Mouse (Mus musculus): ENCODE results near the gene Hsph1. TPM values are rescaled to one million over a fixed set of nuclear protein-coding genes. Genes with fewer than 3 reads are reported as not detected.

Gene Hsph1
- polyA plus RNA-seq, 1 experiment from 2014 or later = 57.4 TPM

GRCm38 (mm10) chr5:149622644-149623043, 13.5 kb downstream of the Hsph1 start:
- 37% methylated on average over 6 of the region's 6 CpGs for WGBS
- H3K4me2 ChIP-seq = no peak overlapping the region
- no peak for TF ChIP-seq CTCF (IDR thresholded peaks at IDR 0.05; ENCODE audit: low read depth)
- no peak overlapping the region; the same call in 1 of the 2 replicates for H3K27ac ChIP-seq (ENCODE audit: low read depth)
- no peak overlapping the region for H3K9ac ChIP-seq
- no peaks in the 10 kb centered on the region for H3K4me1 ChIP-seq (ENCODE audit: insufficient read depth)
- peak; percentile 30 for DNase-seq
- no peaks in the 10 kb centered on the region for H3K27me3 ChIP-seq (ENCODE audit: insufficient read depth, low read length)
- H3K36me3 ChIP-seq (ENCODE audit: insufficient read depth) = peaks cover 98% of the 10 kb centered on the region
- no peaks in the 10 kb centered on the region for H3K9me3 ChIP-seq (ENCODE audit: low read depth, low read length)
- ATAC-seq (ENCODE audit: insufficient read depth) = no peak
- no peak overlapping the region for H3K4me3 ChIP-seq (ENCODE audit: low read depth, low read length)

GRCm38 (mm10) chr5:149622152-149622551, 14.0 kb downstream of the Hsph1 start:
- no peak overlapping the region for H3K27ac ChIP-seq (ENCODE audit: low read depth)
- WGBS = 54% methylated on average over 7 of the region's 7 CpGs

GRCm38 (mm10) chr5:149617776-149618425, 18.3 kb downstream of the Hsph1 start:
- 90% methylated on average over 6 of the region's 6 CpGs for WGBS
- no peaks in the 10 kb centered on the region for H3K27me3 ChIP-seq (ENCODE audit: insufficient read depth, low read length)
- TF ChIP-seq CTCF (IDR thresholded peaks at IDR 0.05; ENCODE audit: low read depth) = no peak
- peaks cover 80% of the 10 kb centered on the region for H3K36me3 ChIP-seq (ENCODE audit: insufficient read depth)
- DNase-seq (no peak), ATAC-seq (ENCODE audit: insufficient read depth) (no peak)
- H3K4me2 ChIP-seq = no peak overlapping the region
- no peak overlapping the region for H3K4me3 ChIP-seq (ENCODE audit: low read depth, low read length)
- H3K27ac ChIP-seq (ENCODE audit: low read depth) = no peak overlapping the region
- H3K9ac ChIP-seq = no peak overlapping the region
- no peaks in the 10 kb centered on the region for H3K9me3 ChIP-seq (ENCODE audit: low read depth, low read length)
- H3K4me1 ChIP-seq (ENCODE audit: insufficient read depth) = no peaks in the 10 kb centered on the region

More at GRCm38 (mm10) chr5:149622152-149622551, 14.0 kb downstream of the Hsph1 start:
- TF ChIP-seq CTCF (IDR thresholded peaks at IDR 0.05; ENCODE audit: low read depth) = no peak
- Histone ChIP-seq H3K4me3 (ENCODE audit: low read depth, low read length) (no peak overlapping the region), H3K4me1 (ENCODE audit: insufficient read depth) (no peaks in the 10 kb centered on the region), H3K36me3 (ENCODE audit: insufficient read depth) (peaks cover 98% of the 10 kb centered on the region), H3K9ac (no peak overlapping the region), H3K27me3 (ENCODE audit: insufficient read depth, low read length) (no peaks in the 10 kb centered on the region), H3K9me3 (ENCODE audit: low read depth, low read length) (no peaks in the 10 kb centered on the region), H3K4me2 (no peak overlapping the region)
- DNase-seq = no peak
- ATAC-seq (ENCODE audit: insufficient read depth) = no peak

- DNase-seq (no peak), ATAC-seq (ENCODE audit: insufficient read depth) (no peak)
- Histone ChIP-seq H3K27ac (ENCODE audit: low read depth) (no peak overlapping the region), H3K36me3 (ENCODE audit: insufficient read depth) (peaks cover 70% of the 10 kb centered on the region), H3K4me1 (ENCODE audit: insufficient read depth) (no peaks in the 10 kb centered on the region), H3K27me3 (ENCODE audit: insufficient read depth, low read length) (no peaks in the 10 kb centered on the region), H3K9ac (no peak overlapping the region), H3K4me2 (no peak overlapping the region), H3K4me3 (ENCODE audit: low read depth, low read length) (no peak overlapping the region), H3K9me3 (ENCODE audit: low read depth, low read length) (no peaks in the 10 kb centered on the region)
- WGBS = 87% methylated on average over 10 of the region's 10 CpGs
- TF ChIP-seq CTCF (IDR thresholded peaks at IDR 0.05; ENCODE audit: low read depth) = no peak
Measured at GRCm38 (mm10) chr5:149616817-149617216, 19.4 kb downstream of the Hsph1 start.

GRCm38 (mm10) chr5:149616138-149616537, 20.0 kb downstream of the Hsph1 start:
- Histone ChIP-seq H3K4me1 (ENCODE audit: insufficient read depth) (no peaks in the 10 kb centered on the region), H3K36me3 (ENCODE audit: insufficient read depth) (peaks cover 64% of the 10 kb centered on the region), H3K4me3 (ENCODE audit: low read depth, low read length) (no peak overlapping the region), H3K27ac (ENCODE audit: low read depth) (no peak overlapping the region), H3K27me3 (ENCODE audit: insufficient read depth, low read length) (no peaks in the 10 kb centered on the region), H3K9ac (no peak overlapping the region), H3K4me2 (no peak overlapping the region), H3K9me3 (ENCODE audit: low read depth, low read length) (no peaks in the 10 kb centered on the region)
- DNase-seq = no peak
- TF ChIP-seq CTCF (IDR thresholded peaks at IDR 0.05; ENCODE audit: low read depth) = no peak
- no peak for ATAC-seq (ENCODE audit: insufficient read depth)
- WGBS = 48% methylated on average over 1 of the region's 1 CpGs

GRCm38 (mm10) chr5:149612740-149613139, 23.4 kb downstream of the Hsph1 start:
- Histone ChIP-seq H3K27me3 (ENCODE audit: insufficient read depth, low read length) (no peaks in the 10 kb centered on the region), H3K36me3 (ENCODE audit: insufficient read depth) (peaks cover 30% of the 10 kb centered on the region), H3K4me1 (ENCODE audit: insufficient read depth) (no peaks in the 10 kb centered on the region), H3K4me3 (ENCODE audit: low read depth, low read length) (no peak overlapping the region), H3K9me3 (ENCODE audit: low read depth, low read length) (no peaks in the 10 kb centered on the region), H3K9ac (no peak overlapping the region), H3K27ac (ENCODE audit: low read depth) (no peak overlapping the region), H3K4me2 (no peak overlapping the region)
- 60% methylated on average over 10 of the region's 10 CpGs for WGBS
- DNase-seq (no peak), ATAC-seq (ENCODE audit: insufficient read depth) (no peak)
- no peak for TF ChIP-seq CTCF (IDR thresholded peaks at IDR 0.05; ENCODE audit: low read depth)

GRCm38 (mm10) chr5:149612165-149612518, 24.0 kb downstream of the Hsph1 start:
- no peak overlapping the region for H3K27ac ChIP-seq (ENCODE audit: low read depth)
- no peak overlapping the region for H3K9ac ChIP-seq
- H3K9me3 ChIP-seq (ENCODE audit: low read depth, low read length) = no peaks in the 10 kb centered on the region
- DNase-seq = no peak
- H3K27me3 ChIP-seq (ENCODE audit: insufficient read depth, low read length) = no peaks in the 10 kb centered on the region
- no peak for ATAC-seq (ENCODE audit: insufficient read depth)
- no peak overlapping the region for H3K4me2 ChIP-seq
- no peaks in the 10 kb centered on the region for H3K4me1 ChIP-seq (ENCODE audit: insufficient read depth)
- no peak overlapping the region for H3K4me3 ChIP-seq (ENCODE audit: low read depth, low read length)
- WGBS = 80% methylated on average over 3 of the region's 3 CpGs
- no peak for TF ChIP-seq CTCF (IDR thresholded peaks at IDR 0.05; ENCODE audit: low read depth)
- peaks cover 24% of the 10 kb centered on the region for H3K36me3 ChIP-seq (ENCODE audit: insufficient read depth)
